Mouse (Mus musculus) gastrocnemius, postnatal 25 days (tissue): Measurements from ENCODE around the gene Gm8005. TPM values are rescaled to one million over a fixed set of nuclear protein-coding genes. Genes with fewer than 3 reads are reported as not detected.
"Not testable (repeated sequence)": the region's sequence is repeated elsewhere in the genome, so short reads cannot be mapped to it uniquely, and the experiment has no call there.

Experiments
- DNase-seq: peaks from one replicate; pipeline ENCODE4 v3.0.0; 2022
- long read RNA-seq, 2 experiments: library from polyadenylated mRNA; stranded (forward); transcript quantifications; one replicate each; pipeline ENCODE4 v2.0.0; 2021
- total RNA-seq, 2 experiments: library from RNA; stranded (reverse); gene quantifications; 1 replicate in 1 of 2; 2 replicates in 1 of 2; pipeline ENCODE4 v1.2.3; 2021

The Gm8005 gene
- not detected for total RNA-seq
- long read RNA-seq, experiment 1: 0 reads
- long read RNA-seq, experiment 2: 0 reads

- DNase-seq: not testable (repeated sequence)
Observed at GRCm38 (mm10) chr14:42439573-42439972, at the start of gene Gm8005. Gene Gm8005 (minus strand): TSS chr14:42439673.

- DNase-seq: not testable (repeated sequence)
Observed at GRCm38 (mm10) chr14:42463581-42463980, 24.1 kb upstream of the Gm8005 start, which contains the start of gene Gm8011. Gene Gm8011 (plus strand): TSS chr14:42463881.

Other genes starting within 250 kb of the Gm8005 start
- not detected for gene Gm3573, start 248.9 kb downstream of the Gm8005 start, total RNA-seq
- gene Gm17026, start 179.6 kb downstream of the Gm8005 start, total RNA-seq: not detected
- not detected for gene Gm9611, start 142.3 kb downstream of the Gm8005 start, total RNA-seq
- gene Gm7995, start 129.5 kb downstream of the Gm8005 start, total RNA-seq: not detected
- not detected for gene Gm8011, start 24.2 kb upstream of the Gm8005 start, total RNA-seq
- not detected for gene Gm8020, start 62.7 kb upstream of the Gm8005 start, total RNA-seq
- gene Gm8024, start 84.6 kb upstream of the Gm8005 start, total RNA-seq: not detected
- not detected for gene Gm17124, start 160.2 kb upstream of the Gm8005 start, total RNA-seq
- not detected for gene Gm3633, start 202.2 kb upstream of the Gm8005 start, total RNA-seq
- gene Gm10378, start 216.3 kb upstream of the Gm8005 start, total RNA-seq: not detected